Mouse (Mus musculus) limb, embryonic 14.5 days (tissue): Measurements from ENCODE around the gene Gm28042. TPM values are rescaled to one million over a fixed set of nuclear protein-coding genes. Genes with fewer than 3 reads are reported as not detected.

Source experiments
- ATAC-seq: fragments of 200-750 bp; cut with Nextera tagmentation; 2 replicates; pipeline ENCODE4 v1.8.0; 2017; ENCODE audit warnings: low read depth, moderate number of reproducible peaks, moderate TSS enrichment; ENCODE audit not compliant: low FRiP score
- DNase-seq: peaks from one replicate; pipeline ENCODE4 v3.0.0-alpha.2; 2015; ENCODE audit warnings: low spot score
- H3K27ac ChIP-seq: fragments of 300-500 bp; sonication (generic); replicated peaks from 2 replicates; pipeline ENCODE4 v1.5.1; 2014; ENCODE audit warnings: low read depth, mild to moderate bottlenecking, low read length, moderate library complexity, mixed read lengths
- H3K27me3 ChIP-seq: fragments of 300-500 bp; sonication (generic); 2 replicates; pipeline ENCODE4 v1.6.1; 2014; ENCODE audit warnings: low read length, mixed read lengths; ENCODE audit not compliant: control insufficient read depth, insufficient read depth
- H3K36me3 ChIP-seq: fragments of 300-500 bp; sonication (generic); 2 replicates; pipeline ENCODE4 v1.6.1; 2014; ENCODE audit warnings: mild to moderate bottlenecking, low read length, moderate library complexity, mixed read lengths; ENCODE audit not compliant: control insufficient read depth, insufficient read depth
- H3K4me1 ChIP-seq: fragments of 300-500 bp; sonication (generic); 2 replicates; pipeline ENCODE4 v1.6.1; 2014; ENCODE audit warnings: antibody characterized with exemption, low read length, mixed read lengths; ENCODE audit not compliant: control insufficient read depth, insufficient read depth
- H3K4me2 ChIP-seq: fragments of 300-500 bp; sonication (generic); replicated peaks from 2 replicates; pipeline ENCODE4 v1.6.1; 2014; ENCODE audit warnings: low read depth, mild to moderate bottlenecking, low read length, moderate library complexity; ENCODE audit not compliant: severe bottlenecking
- H3K4me3 ChIP-seq: fragments of 300-500 bp; sonication (generic); replicated peaks from 2 replicates; pipeline ENCODE4 v1.5.1; 2014; ENCODE audit warnings: low read length
- H3K9ac ChIP-seq: fragments of 300-500 bp; sonication (generic); 2 replicates; pipeline ENCODE4 v1.6.1; 2014; ENCODE audit warnings: mild to moderate bottlenecking, low read depth, low read length, moderate library complexity; ENCODE audit not compliant: severe bottlenecking
- H3K9me3 ChIP-seq: fragments of 300-500 bp; sonication (generic); 2 replicates; pipeline ENCODE4 v1.6.1; 2016; ENCODE audit warnings: low read length; ENCODE audit not compliant: control insufficient read depth
- POLR2A ChIP-seq: fragments of 200-500 bp; IDR thresholded peaks from 2 replicates; pipeline ENCODE4 v1.8.0; 2012; ENCODE audit warnings: inconsistent platforms, mild to moderate bottlenecking, moderate library complexity, borderline replicate concordance; ENCODE audit not compliant: insufficient read depth, insufficient read length; ENCODE audit errors: extremely low read depth
- WGBS: fragments of 180-500 bp; shearing (Covaris S2); extraction: QIAGEN DNeasy Blood & Tissue Kit; methylation state at CpG from one replicate; pipeline ENCODE4 v1.1.7; 2014; 5-methylcytosine and 5-hydroxymethylcytosine counted together
- polyA plus RNA-seq, 2 experiments: library from polyadenylated mRNA; depleted of rRNA in 1 of 2; stranded (reverse) in 1 of 2; unstranded in 1 of 2; fragments of >200 nt; fragmentation: Nextera tagmentation in 1 of 2; extraction: Ambion mirVana in 1 of 2; gene quantifications; 2 replicates each; pipeline versions ENCODE4 v1.2.1 to v1.2.3; 2012 to 2014

Gene Gm28042
- polyA plus RNA-seq, 2 experiments: 3.0 to 19.5 TPM

DNA sequence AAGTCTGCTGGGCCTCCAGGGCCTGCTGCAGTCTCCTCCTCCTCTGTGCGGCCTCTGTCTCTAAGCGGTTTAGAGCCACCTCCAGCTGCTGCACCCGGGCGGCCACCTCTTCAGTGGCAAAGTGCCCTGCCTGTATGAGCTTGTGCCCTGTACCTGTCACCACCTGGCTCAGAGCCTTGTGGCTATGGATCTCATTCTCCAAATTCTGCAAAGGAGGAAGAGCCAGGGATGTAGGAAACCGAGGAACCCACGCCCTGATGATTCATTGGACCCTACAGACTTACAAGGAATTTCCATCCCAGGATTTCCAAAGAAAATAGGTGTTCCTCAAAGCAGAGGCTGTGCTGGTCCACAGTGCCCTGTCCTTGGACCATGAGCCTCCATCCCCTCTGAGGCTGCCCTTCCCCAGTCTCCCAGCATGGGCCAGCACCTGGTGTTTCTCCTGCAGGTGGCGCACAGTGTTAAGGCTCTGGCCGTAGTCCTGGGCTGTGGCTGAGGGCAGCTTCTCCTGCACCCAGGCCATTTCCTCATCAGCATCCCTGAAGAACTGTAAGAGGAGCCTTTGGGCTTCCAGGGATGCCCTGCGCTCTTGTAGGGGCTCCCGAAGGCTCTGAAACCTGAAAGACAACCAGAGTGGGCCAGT lies 22.5 kb downstream of the Gm28042 start:
- peaks cover 12% of the 10 kb centered on the region for H3K4me1 ChIP-seq
- H3K27me3 ChIP-seq: no peaks in the 10 kb centered on the region
- no peak overlapping the region for H3K9ac ChIP-seq
- H3K36me3 ChIP-seq: no peaks in the 10 kb centered on the region
- 54% methylated on average over 10 of the region's 10 CpGs for WGBS
- H3K4me2 ChIP-seq: no peak overlapping the region
- DNase-seq (no peak), ATAC-seq (no peak)
- TF ChIP-seq POLR2A: no peak
- H3K9me3 ChIP-seq: no peaks in the 10 kb centered on the region
- H3K27ac ChIP-seq: no peak overlapping the region
- no peak overlapping the region for H3K4me3 ChIP-seq

GRCm38 (mm10) chr2:120051405-120051804 lies 24.1 kb downstream of the Gm28042 start:
- H3K9me3 ChIP-seq: no peaks in the 10 kb centered on the region
- H3K4me1 ChIP-seq: 0 out of 2 replicates have a peak, but pooled peaks cover 3% of the 10 kb centered on the region
- H3K27me3 ChIP-seq: no peaks in the 10 kb centered on the region
- 56% methylated on average over 6 of the region's 6 CpGs for WGBS
- DNase-seq (no peak), ATAC-seq (no peak)
- no peak overlapping the region for H3K9ac ChIP-seq
- no peak overlapping the region for H3K27ac ChIP-seq
- H3K4me2 ChIP-seq: no peak overlapping the region
- H3K4me3 ChIP-seq: no peak overlapping the region
- H3K36me3 ChIP-seq: no peaks in the 10 kb centered on the region
- no peak for TF ChIP-seq POLR2A

- H3K4me3 ChIP-seq: no peak overlapping the region
- no peak overlapping the region for H3K27ac ChIP-seq
- H3K27me3 ChIP-seq: no peaks in the 10 kb centered on the region
- 0 out of 2 replicates have a peak, but pooled peaks cover 3% of the 10 kb centered on the region for H3K4me1 ChIP-seq
- H3K4me2 ChIP-seq: no peak overlapping the region
- H3K9me3 ChIP-seq: no peaks in the 10 kb centered on the region
- no peaks in the 10 kb centered on the region for H3K36me3 ChIP-seq
- 89% methylated on average over 12 of the region's 12 CpGs for WGBS
- no peak overlapping the region for H3K9ac ChIP-seq
- ATAC-seq: no peak
- no peak for TF ChIP-seq POLR2A
- DNase-seq: no peak
Measured at GRCm38 (mm10) chr2:120054771-120055552, 27.7 kb downstream of the Gm28042 start.

- H3K4me2 ChIP-seq: no peak overlapping the region
- H3K36me3 ChIP-seq: no peaks in the 10 kb centered on the region
- 0 out of 2 replicates have a peak, but pooled peaks cover 3% of the 10 kb centered on the region for H3K4me1 ChIP-seq
- no peaks in the 10 kb centered on the region for H3K27me3 ChIP-seq
- H3K9ac ChIP-seq: no peak overlapping the region
- H3K27ac ChIP-seq: no peak overlapping the region
- whole genome bisulfite sequencing: 84% methylated on average over 10 of the region's 10 CpGs
- no peak overlapping the region for H3K4me3 ChIP-seq
- H3K9me3 ChIP-seq: no peaks in the 10 kb centered on the region
- TF ChIP-seq POLR2A: no peak
- ATAC-seq: no peak
- no peak for DNase-seq
Measured at GRCm38 (mm10) chr2:120055923-120056322, 28.6 kb downstream of the Gm28042 start.

DNA sequence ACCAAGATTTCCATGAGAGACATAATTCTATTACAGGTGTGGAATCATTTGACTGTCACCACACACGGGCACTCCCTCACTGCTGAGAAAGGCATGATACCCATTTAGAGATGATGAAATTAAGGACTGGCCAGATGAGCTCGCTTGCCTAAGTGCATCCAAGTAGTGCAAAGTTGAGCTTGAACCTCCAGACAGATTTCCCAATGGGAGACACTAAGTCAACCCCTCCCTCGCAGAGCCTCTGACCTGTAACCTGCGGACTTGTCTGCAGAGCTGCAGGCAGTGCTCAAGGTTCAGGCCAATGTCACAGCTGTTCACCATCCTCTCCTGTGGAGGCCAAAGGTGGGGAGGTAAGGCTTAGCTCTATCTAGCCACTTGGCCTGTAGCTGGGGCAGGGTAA lies 31.5 kb downstream of the Gm28042 start:
- no peaks in the 10 kb centered on the region for H3K4me1 ChIP-seq

More for the DNA sequence above, 31.5 kb downstream of the Gm28042 start:
- Histone ChIP-seq H3K27ac (no peak overlapping the region), H3K9me3 (no peaks in the 10 kb centered on the region), H3K36me3 (no peaks in the 10 kb centered on the region), H3K4me3 (no peak overlapping the region), H3K9ac (no peak overlapping the region), H3K4me2 (no peak overlapping the region), H3K27me3 (no peaks in the 10 kb centered on the region)
- 76% methylated on average over 4 of the region's 4 CpGs for WGBS
- DNase-seq (no peak), ATAC-seq (no peak)
- no peak for TF ChIP-seq POLR2A
